Mouse (Mus musculus) B cell, adult 2 months (primary cell): ENCODE measurements around the gene Utrn.
"Not testable (repeated sequence)": the region's sequence is repeated elsewhere in the genome, so short reads cannot be mapped to it uniquely, and the experiment has no call there.

ENCODE experiments used
- DNase-seq, 2 experiments: peaks; one replicate each; pipeline ENCODE4 v3.0.0; 2022

Gene Utrn

GRCm38 (mm10) chr10:12658023-12658744 lies 211.0 kb downstream of the Utrn start:
- DNase-seq: no peak

GRCm38 (mm10) chr10:12652988-12653387 lies 216.2 kb downstream of the Utrn start:
- DNase-seq: no peak

- DNase-seq: no peak
Observed at GRCm38 (mm10) chr10:12646119-12646518, 223.0 kb downstream of the Utrn start.

- DNase-seq: no peak
Observed at GRCm38 (mm10) chr10:12643336-12643735, 225.8 kb downstream of the Utrn start.

GRCm38 (mm10) chr10:12639638-12640037 lies 229.5 kb downstream of the Utrn start:
- no peak for DNase-seq

- DNase-seq: no peak
Observed at GRCm38 (mm10) chr10:12633965-12634364, 235.2 kb downstream of the Utrn start.

- DNase-seq: no peak
Observed at GRCm38 (mm10) chr10:12630933-12631332, 238.2 kb downstream of the Utrn start.

- no peak for DNase-seq
Observed at GRCm38 (mm10) chr10:12618397-12618796, 250.8 kb downstream of the Utrn start.

GRCm38 (mm10) chr10:12615723-12616122 lies 253.4 kb downstream of the Utrn start:
- no peak for DNase-seq

GRCm38 (mm10) chr10:12614465-12615199 lies 254.5 kb downstream of the Utrn start:
- no peak for DNase-seq

GRCm38 (mm10) chr10:12612235-12612863 lies 256.8 kb downstream of the Utrn start:
- peak; percentile 37 to 52 for DNase-seq

- DNase-seq: no peak
Observed at GRCm38 (mm10) chr10:12609896-12610295, 259.3 kb downstream of the Utrn start.

- no peak for DNase-seq
Observed at GRCm38 (mm10) chr10:12608634-12609033, 260.5 kb downstream of the Utrn start.

GRCm38 (mm10) chr10:12607180-12607579 lies 262.0 kb downstream of the Utrn start:
- DNase-seq: not testable (repeated sequence)

- no peak for DNase-seq
Observed at GRCm38 (mm10) chr10:12595379-12595778, 273.8 kb downstream of the Utrn start.

- DNase-seq: no peak
Observed at GRCm38 (mm10) chr10:12594958-12595357, 274.2 kb downstream of the Utrn start.

GRCm38 (mm10) chr10:12593071-12593470 lies 276.1 kb downstream of the Utrn start:
- no peak for DNase-seq

- no peak for DNase-seq
Observed at GRCm38 (mm10) chr10:12591946-12592345, 277.2 kb downstream of the Utrn start.

- no peak for DNase-seq
Observed at GRCm38 (mm10) chr10:12588051-12588450, 281.1 kb downstream of the Utrn start.

- DNase-seq: no peak
Observed at GRCm38 (mm10) chr10:12587318-12587717, 281.8 kb downstream of the Utrn start.

GRCm38 (mm10) chr10:12586825-12587224 lies 282.3 kb downstream of the Utrn start:
- DNase-seq: no peak

GRCm38 (mm10) chr10:12586200-12586599 lies 283.0 kb downstream of the Utrn start:
- no peak for DNase-seq

GRCm38 (mm10) chr10:12583473-12583872 lies 285.7 kb downstream of the Utrn start:
- DNase-seq: no peak

- no peak for DNase-seq
Observed at GRCm38 (mm10) chr10:12579048-12579447, 290.1 kb downstream of the Utrn start.
